Mouse (Mus musculus) erythroblast, embryonic 14.5 days (primary cell): ENCODE data around the gene Med8. TPM values are rescaled to one million over a fixed set of nuclear protein-coding genes. Genes with fewer than 3 reads are reported as not detected.

ENCODE experiments used
- H3K27me3 ChIP-seq: 2 replicates; pipeline ENCODE4 v1.6.1; 2012; ENCODE audit warnings: inconsistent platforms; ENCODE audit not compliant: control insufficient read depth
- H3K36me3 ChIP-seq: 2 replicates; pipeline ENCODE4 v1.6.1; 2012; ENCODE audit warnings: mild to moderate bottlenecking, inconsistent platforms; ENCODE audit not compliant: control insufficient read depth
- H3K4me1 ChIP-seq: 2 replicates; pipeline ENCODE4 v1.6.1; 2012; ENCODE audit warnings: inconsistent platforms; ENCODE audit not compliant: control insufficient read depth
- H3K4me3 ChIP-seq: replicated peaks from 2 replicates; pipeline ENCODE3; 2012; ENCODE audit warnings: moderate library complexity, mild to moderate bottlenecking, inconsistent platforms
- H3K9me3 ChIP-seq: 2 replicates; pipeline ENCODE4 v1.6.1; 2012; ENCODE audit warnings: low read length, inconsistent platforms, mixed read lengths; ENCODE audit not compliant: control insufficient read depth
- GATA1 ChIP-seq: IDR thresholded peaks from 2 replicates; pipeline ENCODE4 v1.6.1; 2012; ENCODE audit warnings: low read length, inconsistent platforms, mixed read lengths
- TAL1 ChIP-seq: IDR thresholded peaks from 3 replicates; pipeline ENCODE4 v1.6.1; 2012; ENCODE audit warnings: low read length, inconsistent platforms, mixed read lengths
- polyA plus RNA-seq: library from polyadenylated mRNA; stranded (reverse); fragments of >175 nt; gene quantifications from 2 replicates; pipeline ENCODE4 v1.2.3, GENCODE M21; 2012

Med8 gene
- polyA plus RNA-seq, 1 experiment: 6.4 TPM

GRCm38 (mm10) chr4:118371822-118372221 lies 37.3 kb upstream of the Med8 start:
- H3K4me3 ChIP-seq: no peak overlapping the region
- no peaks in the 10 kb centered on the region for H3K4me1 ChIP-seq
- no peak for TF ChIP-seq TAL1
- no peak for TF ChIP-seq GATA1
- H3K9me3 ChIP-seq: no peaks in the 10 kb centered on the region
- no peaks in the 10 kb centered on the region for H3K27me3 ChIP-seq
- H3K36me3 ChIP-seq: peaks cover 99% of the 10 kb centered on the region

- Histone ChIP-seq H3K27me3 (no peaks in the 10 kb centered on the region), H3K4me3 (no peak overlapping the region), H3K9me3 (no peaks in the 10 kb centered on the region), H3K36me3 (peaks cover 98% of the 10 kb centered on the region), H3K4me1 (no peaks in the 10 kb centered on the region)
- TF ChIP-seq GATA1 (no peak), TAL1 (no peak)
Measured at GRCm38 (mm10) chr4:118375999-118376398, 33.1 kb upstream of the Med8 start.

- Histone ChIP-seq H3K36me3 (peaks cover 98% of the 10 kb centered on the region), H3K4me3 (no peak overlapping the region), H3K4me1 (peaks cover 2% of the 10 kb centered on the region; the same call in 1 of the 2 replicates), H3K27me3 (no peaks in the 10 kb centered on the region), H3K9me3 (no peaks in the 10 kb centered on the region)
- TF ChIP-seq TAL1: no peak
Measured at GRCm38 (mm10) chr4:118383271-118383670, 25.9 kb upstream of the Med8 start.

- no peak for TF ChIP-seq GATA1
- Histone ChIP-seq H3K4me3 (no peak overlapping the region), H3K27me3 (no peaks in the 10 kb centered on the region), H3K9me3 (no peaks in the 10 kb centered on the region), H3K36me3 (peaks cover 100% of the 10 kb centered on the region), H3K4me1 (peaks cover 2% of the 10 kb centered on the region; the same call in 1 of the 2 replicates)
Measured at GRCm38 (mm10) chr4:118387316-118387715, 21.8 kb upstream of the Med8 start.

GRCm38 (mm10) chr4:118390146-118390545 lies 19.0 kb upstream of the Med8 start:
- H3K4me1 ChIP-seq: peaks cover 2% of the 10 kb centered on the region; the same call in 1 of the 2 replicates
- peaks cover 99% of the 10 kb centered on the region for H3K36me3 ChIP-seq
- H3K4me3 ChIP-seq: no peak overlapping the region
- H3K27me3 ChIP-seq: no peaks in the 10 kb centered on the region
- no peaks in the 10 kb centered on the region for H3K9me3 ChIP-seq
- no peak for TF ChIP-seq GATA1
- TF ChIP-seq TAL1: no peak

GRCm38 (mm10) chr4:118394505-118394904 lies 14.6 kb upstream of the Med8 start:
- Histone ChIP-seq H3K4me1 (no peaks in the 10 kb centered on the region; the same call in 1 of the 2 replicates), H3K4me3 (no peak overlapping the region), H3K36me3 (peaks cover 98% of the 10 kb centered on the region), H3K9me3 (no peaks in the 10 kb centered on the region), H3K27me3 (no peaks in the 10 kb centered on the region)
- TF ChIP-seq TAL1 (no peak), GATA1 (no peak)

- Histone ChIP-seq H3K27me3 (no peaks in the 10 kb centered on the region), H3K36me3 (peaks cover 98% of the 10 kb centered on the region), H3K4me3 (no peak overlapping the region), H3K4me1 (no peaks in the 10 kb centered on the region; the same call in 1 of the 2 replicates), H3K9me3 (no peaks in the 10 kb centered on the region)
- no peak for TF ChIP-seq TAL1
- no peak for TF ChIP-seq GATA1
Measured at GRCm38 (mm10) chr4:118395289-118395688, 13.8 kb upstream of the Med8 start.

- TF ChIP-seq GATA1 (no peak), TAL1 (no peak)
- peaks cover 98% of the 10 kb centered on the region for H3K36me3 ChIP-seq
- no peaks in the 10 kb centered on the region for H3K9me3 ChIP-seq
- H3K4me1 ChIP-seq: peaks cover 5% of the 10 kb centered on the region
- no peaks in the 10 kb centered on the region for H3K27me3 ChIP-seq
- no peak overlapping the region for H3K4me3 ChIP-seq
Measured at GRCm38 (mm10) chr4:118396433-118396832, 12.7 kb upstream of the Med8 start.

GRCm38 (mm10) chr4:118398400-118398799 lies 10.7 kb upstream of the Med8 start:
- Histone ChIP-seq H3K4me3 (no peak overlapping the region), H3K36me3 (peaks cover 98% of the 10 kb centered on the region)
- TF ChIP-seq TAL1 (no peak), GATA1 (no peak)

GRCm38 (mm10) chr4:118401421-118401820 lies 7.7 kb upstream of the Med8 start:
- Histone ChIP-seq H3K4me1 (peaks cover 29% of the 10 kb centered on the region), H3K27me3 (no peaks in the 10 kb centered on the region), H3K36me3 (peaks cover 89% of the 10 kb centered on the region), H3K9me3 (no peaks in the 10 kb centered on the region), H3K4me3 (no peak overlapping the region)
- no peak for TF ChIP-seq TAL1
- no peak for TF ChIP-seq GATA1

More at GRCm38 (mm10) chr4:118398400-118398799, 10.7 kb upstream of the Med8 start:
- H3K27me3 ChIP-seq: no peaks in the 10 kb centered on the region
- H3K9me3 ChIP-seq: no peaks in the 10 kb centered on the region
- H3K4me1 ChIP-seq: peaks cover 23% of the 10 kb centered on the region

GRCm38 (mm10) chr4:118401918-118402317 lies 7.2 kb upstream of the Med8 start:
- peaks cover 85% of the 10 kb centered on the region for H3K36me3 ChIP-seq
- TF ChIP-seq GATA1 (no peak), TAL1 (no peak)
- peaks cover 29% of the 10 kb centered on the region for H3K4me1 ChIP-seq
- H3K9me3 ChIP-seq: no peaks in the 10 kb centered on the region
- no peaks in the 10 kb centered on the region for H3K27me3 ChIP-seq
- no peak overlapping the region for H3K4me3 ChIP-seq
